Mouse (Mus musculus): ENCODE measurements around the gene Farsa. TPM values are rescaled to one million over a fixed set of nuclear protein-coding genes. Genes with fewer than 3 reads are reported as not detected.

Gene Farsa
- total and polyA plus RNA-seq, 2 experiments, result 11.0 to 32.4 TPM

DNA sequence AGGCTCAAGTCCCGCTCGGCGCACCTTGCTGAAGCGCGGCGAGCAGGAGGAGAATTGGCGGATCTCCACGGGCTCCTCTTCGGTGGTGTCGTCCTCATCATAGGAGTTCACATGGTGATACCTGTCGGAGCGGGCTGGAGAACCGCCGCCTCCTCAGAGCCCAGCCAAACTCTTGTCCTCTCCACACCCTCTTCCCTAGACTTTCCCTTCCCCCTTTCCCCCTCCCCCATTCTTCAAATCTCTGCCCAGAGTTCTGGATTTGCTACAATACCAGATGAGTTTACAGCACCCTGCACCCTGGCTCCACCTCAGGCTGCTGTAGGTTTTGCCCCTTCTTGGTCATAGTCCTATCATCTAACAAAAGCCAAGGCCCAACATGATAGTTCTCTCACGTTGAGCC, 61.9 kb downstream of the Farsa start:
- no peaks in the 10 kb centered on the region for H3K36me3 ChIP-seq (ENCODE audit: control insufficient read depth, insufficient read depth, low read length)
- DNase-seq (ENCODE audit: extremely low read depth, low read depth, low spot score), result no peak
- peaks cover 3% of the 10 kb centered on the region; the same call in 1 of the 2 replicates for H3K4me1 ChIP-seq (ENCODE audit: control insufficient read depth, insufficient read depth, low read length)
- no peak overlapping the region for H3K27ac ChIP-seq (replicated peaks; ENCODE audit: insufficient read depth, low read depth, low read length)
- H3K4me3 ChIP-seq (ENCODE audit: insufficient read depth, low read depth, low read length), result no peak overlapping the region
- H3K27me3 ChIP-seq (ENCODE audit: control insufficient read depth, insufficient read depth, low read length), result no peaks in the 10 kb centered on the region
- no peak for TF ChIP-seq CTCF (IDR thresholded peaks at IDR 0.05; ENCODE audit: low read depth, low read length)
- 94% methylated on average over 15 of the region's 15 CpGs for WGBS
- H3K9ac ChIP-seq (ENCODE audit: low read depth, low read length), result no peak overlapping the region
- no peaks in the 10 kb centered on the region for H3K79me2 ChIP-seq (ENCODE audit: control insufficient read depth, insufficient read depth, low read length)

Other genes with a start within 250 kb of the Farsa start
Only the 30 nearest of the 31 such genes appear.
- 13.1 and 15.6 TPM in 2 replicates for gene Ier2, start 194.1 kb upstream of the Farsa start, total RNA-seq (2014; rRNA removed)
- gene Ier2, start 194.1 kb upstream of the Farsa start, polyA plus RNA-seq (2012; rRNA removed), result 12.0 and 12.6 TPM in 2 replicates
- gene Trmt1, start 170.7 kb upstream of the Farsa start, total RNA-seq (2014; rRNA removed), result 20.7 and 27.3 TPM in 2 replicates
- gene Trmt1, start 170.7 kb upstream of the Farsa start, polyA plus RNA-seq (2012; rRNA removed), result 44.6 and 58.6 TPM in 2 replicates
- gene Nacc1, start 169.1 kb upstream of the Farsa start, total RNA-seq (2014; rRNA removed), result 5.3 and 8.0 TPM in 2 replicates
- 31.0 and 32.6 TPM in 2 replicates for gene Nacc1, start 169.1 kb upstream of the Farsa start, polyA plus RNA-seq (2012; rRNA removed)
- gene Lyl1, start 155.5 kb upstream of the Farsa start, total RNA-seq (2014; rRNA removed), result 0.18 and 0.47 TPM in 2 replicates
- gene Lyl1, start 155.5 kb upstream of the Farsa start, polyA plus RNA-seq (2012; rRNA removed), result 0.71 and 1.3 TPM in 2 replicates
- not detected in 2 replicates for gene G430095P16Rik, start 134.0 kb upstream of the Farsa start, total RNA-seq (2014; rRNA removed)
- 0.19 TPM in 1 of 2 replicates, not detected in the other for gene G430095P16Rik, start 134.0 kb upstream of the Farsa start, polyA plus RNA-seq (2012; rRNA removed)
- gene Nfix, start 56.6 kb upstream of the Farsa start, total RNA-seq (2014; rRNA removed), result 20.7 and 27.5 TPM in 2 replicates
- 32.9 and 34.4 TPM in 2 replicates for gene Nfix, start 56.6 kb upstream of the Farsa start, polyA plus RNA-seq (2012; rRNA removed)
- 0.94 and 1.8 TPM in 2 replicates for gene Dand5, start 34.2 kb upstream of the Farsa start, total RNA-seq (2014; rRNA removed)
- 2.0 and 2.6 TPM in 2 replicates for gene Dand5, start 34.2 kb upstream of the Farsa start, polyA plus RNA-seq (2012; rRNA removed)
- gene Gadd45gip1, start 25.5 kb upstream of the Farsa start, total RNA-seq (2014; rRNA removed), result 26.7 and 28.1 TPM in 2 replicates
- 29.8 and 34.2 TPM in 2 replicates for gene Gadd45gip1, start 25.5 kb upstream of the Farsa start, polyA plus RNA-seq (2012; rRNA removed)
- gene Rad23a, start 16.3 kb upstream of the Farsa start, total RNA-seq (2014; rRNA removed), result 28.2 and 40.7 TPM in 2 replicates
- gene Rad23a, start 16.3 kb upstream of the Farsa start, polyA plus RNA-seq (2012; rRNA removed), result 52.0 and 68.4 TPM in 2 replicates
- gene Calr, start 10.1 kb upstream of the Farsa start, total RNA-seq (2014; rRNA removed), result 411 and 458 TPM in 2 replicates
- 308 and 349 TPM in 2 replicates for gene Calr, start 10.1 kb upstream of the Farsa start, polyA plus RNA-seq (2012; rRNA removed)
- gene Syce2, start 15.1 kb downstream of the Farsa start, total RNA-seq (2014; rRNA removed), result 1.1 and 1.6 TPM in 2 replicates
- gene Syce2, start 15.1 kb downstream of the Farsa start, polyA plus RNA-seq (2012; rRNA removed), result 0.92 and 1.0 TPM in 2 replicates
- gene Gcdh, start 36.9 kb downstream of the Farsa start, total RNA-seq (2014; rRNA removed), result 461 and 560 TPM in 2 replicates
- 1,882 and 2,081 TPM in 2 replicates for gene Gcdh, start 36.9 kb downstream of the Farsa start, polyA plus RNA-seq (2012; rRNA removed)
- gene Klf1, start 44.9 kb downstream of the Farsa start, total RNA-seq (2014; rRNA removed), result 4.8 and 5.8 TPM in 2 replicates
- gene Klf1, start 44.9 kb downstream of the Farsa start, polyA plus RNA-seq (2012; rRNA removed), result 5.2 and 6.6 TPM in 2 replicates
- 13.0 and 16.1 TPM in 2 replicates for gene Dnase2a, start 51.6 kb downstream of the Farsa start, total RNA-seq (2014; rRNA removed)
- 16.1 and 20.0 TPM in 2 replicates for gene Dnase2a, start 51.6 kb downstream of the Farsa start, polyA plus RNA-seq (2012; rRNA removed)
- 0.09 and 0.13 TPM in 2 replicates for gene Mast1, start 80.4 kb downstream of the Farsa start, total RNA-seq (2014; rRNA removed)
- 0.25 and 0.43 TPM in 2 replicates for gene Mast1, start 80.4 kb downstream of the Farsa start, polyA plus RNA-seq (2012; rRNA removed)
- gene Rtbdn, start 90.0 kb downstream of the Farsa start, total RNA-seq (2014; rRNA removed), result not detected in 2 replicates
- not detected in 2 replicates for gene Rtbdn, start 90.0 kb downstream of the Farsa start, polyA plus RNA-seq (2012; rRNA removed)
- gene Gm49661, start 112.4 kb downstream of the Farsa start, total RNA-seq (2014; rRNA removed), result not detected in 2 replicates
- 1.0 TPM in 1 of 2 replicates, not detected in the other for gene Gm49661, start 112.4 kb downstream of the Farsa start, polyA plus RNA-seq (2012; rRNA removed)
- 135 and 157 TPM in 2 replicates for gene Prdx2, start 112.6 kb downstream of the Farsa start, total RNA-seq (2014; rRNA removed)
- 110 and 142 TPM in 2 replicates for gene Prdx2, start 112.6 kb downstream of the Farsa start, polyA plus RNA-seq (2012; rRNA removed)
- 17.1 and 24.5 TPM in 2 replicates for gene Rnaseh2a, start 112.8 kb downstream of the Farsa start, total RNA-seq (2014; rRNA removed)
- gene Rnaseh2a, start 112.8 kb downstream of the Farsa start, polyA plus RNA-seq (2012; rRNA removed), result 25.6 and 28.3 TPM in 2 replicates
- gene Junb, start 121.7 kb downstream of the Farsa start, total RNA-seq (2014; rRNA removed), result 29.5 and 45.6 TPM in 2 replicates
- gene Junb, start 121.7 kb downstream of the Farsa start, polyA plus RNA-seq (2012; rRNA removed), result 12.3 and 17.9 TPM in 2 replicates
- gene Hook2, start 133.6 kb downstream of the Farsa start, total RNA-seq (2014; rRNA removed), result 12.4 and 14.2 TPM in 2 replicates
- gene Hook2, start 133.6 kb downstream of the Farsa start, polyA plus RNA-seq (2012; rRNA removed), result 9.6 and 12.5 TPM in 2 replicates
- gene Best2, start 157.5 kb downstream of the Farsa start, total RNA-seq (2014; rRNA removed), result not detected in 2 replicates
- gene Best2, start 157.5 kb downstream of the Farsa start, polyA plus RNA-seq (2012; rRNA removed), result 0.06 TPM in 1 of 2 replicates, not detected in the other
- 30.3 and 33.8 TPM in 2 replicates for gene Asna1, start 168.3 kb downstream of the Farsa start, total RNA-seq (2014; rRNA removed)
- gene Asna1, start 168.3 kb downstream of the Farsa start, polyA plus RNA-seq (2012; rRNA removed), result 60.0 and 71.6 TPM in 2 replicates
- 83.2 and 94.1 TPM in 2 replicates for gene Trir, start 169.8 kb downstream of the Farsa start, total RNA-seq (2014; rRNA removed)
- 69.5 and 80.8 TPM in 2 replicates for gene Trir, start 169.8 kb downstream of the Farsa start, polyA plus RNA-seq (2012; rRNA removed)
- 15.4 and 23.3 TPM in 2 replicates for gene Tnpo2, start 179.9 kb downstream of the Farsa start, total RNA-seq (2014; rRNA removed)
- gene Tnpo2, start 179.9 kb downstream of the Farsa start, polyA plus RNA-seq (2012; rRNA removed), result 28.8 and 33.1 TPM in 2 replicates
- gene Fbxw9, start 203.1 kb downstream of the Farsa start, total RNA-seq (2014; rRNA removed), result 19.9 and 21.9 TPM in 2 replicates
- 55.2 and 75.4 TPM in 2 replicates for gene Fbxw9, start 203.1 kb downstream of the Farsa start, polyA plus RNA-seq (2012; rRNA removed)
- gene Gm5741, start 211.0 kb downstream of the Farsa start, total RNA-seq (2014; rRNA removed), result not detected in 2 replicates
- 0.70 TPM in 1 of 2 replicates, not detected in the other for gene Gm5741, start 211.0 kb downstream of the Farsa start, polyA plus RNA-seq (2012; rRNA removed)
- 14.8 and 15.1 TPM in 2 replicates for gene Dhps, start 214.8 kb downstream of the Farsa start, total RNA-seq (2014; rRNA removed)
- 14.4 and 20.6 TPM in 2 replicates for gene Dhps, start 214.8 kb downstream of the Farsa start, polyA plus RNA-seq (2012; rRNA removed)
- 26.3 and 33.0 TPM in 2 replicates for gene Wdr83os, start 223.8 kb downstream of the Farsa start, total RNA-seq (2014; rRNA removed)
- 111 and 126 TPM in 2 replicates for gene Wdr83os, start 223.8 kb downstream of the Farsa start, polyA plus RNA-seq (2012; rRNA removed)
- 12.2 and 15.5 TPM in 2 replicates for gene Wdr83, start 224.3 kb downstream of the Farsa start, total RNA-seq (2014; rRNA removed)
- gene Wdr83, start 224.3 kb downstream of the Farsa start, polyA plus RNA-seq (2012; rRNA removed), result 22.5 and 26.2 TPM in 2 replicates

Data from liver, adult 2 months (tissue).